Mouse (Mus musculus) midbrain, embryonic 14.5 days (tissue): Measurements from ENCODE around the gene Txndc16. TPM values are rescaled to one million over a fixed set of nuclear protein-coding genes. Genes with fewer than 3 reads are reported as not detected.

Experiments
- ATAC-seq: fragments of 200-750 bp; cut with Nextera tagmentation; 2 replicates; pipeline ENCODE4 v1.8.0; 2017; ENCODE audit warnings: moderate number of reproducible peaks, moderate library complexity; ENCODE audit not compliant: low FRiP score, low TSS enrichment
- DNase-seq: peaks from one replicate; pipeline ENCODE4 v3.0.0-alpha.2; 2015
- H3K27ac ChIP-seq: fragments of 300-500 bp; sonication (generic); replicated peaks from 2 replicates; pipeline ENCODE4 v1.5.1; 2014; ENCODE audit warnings: mild to moderate bottlenecking, low read depth, low read length, moderate library complexity
- H3K27me3 ChIP-seq: fragments of 300-500 bp; sonication (generic); 2 replicates; pipeline ENCODE4 v1.6.1; 2014; ENCODE audit warnings: low read length, control low read depth, mixed read lengths; ENCODE audit not compliant: control insufficient read depth, insufficient read depth
- H3K36me3 ChIP-seq: fragments of 300-500 bp; sonication (generic); 2 replicates; pipeline ENCODE4 v1.6.1; 2014; ENCODE audit warnings: low read length, control low read depth; ENCODE audit not compliant: control insufficient read depth, insufficient read depth
- H3K4me1 ChIP-seq: fragments of 300-500 bp; sonication (generic); 2 replicates; pipeline ENCODE4 v1.6.1; 2014; ENCODE audit warnings: mild to moderate bottlenecking, antibody characterized with exemption, low read length, control low read depth; ENCODE audit not compliant: control insufficient read depth, insufficient read depth
- H3K4me2 ChIP-seq: fragments of 300-500 bp; sonication (generic); 2 replicates; pipeline ENCODE4 v1.6.1; 2014; ENCODE audit warnings: mild to moderate bottlenecking, low read length, moderate library complexity
- H3K4me3 ChIP-seq: fragments of 300-500 bp; sonication (generic); replicated peaks from 2 replicates; pipeline ENCODE4 v1.5.1; 2014; ENCODE audit warnings: low read depth, low read length
- H3K9ac ChIP-seq: fragments of 300-500 bp; sonication (generic); replicated peaks from 2 replicates; pipeline ENCODE4 v1.6.1; 2014; ENCODE audit warnings: mild to moderate bottlenecking, low read length, moderate library complexity
- H3K9me3 ChIP-seq: fragments of 300-500 bp; sonication (generic); 2 replicates; pipeline ENCODE4 v1.6.1; 2016; ENCODE audit warnings: low read length, control low read depth, mixed read lengths; ENCODE audit not compliant: control insufficient read depth
- WGBS: fragments of 180-500 bp; shearing (Covaris S2); extraction: QIAGEN DNeasy Blood & Tissue Kit; methylation state at CpG from one replicate; pipeline ENCODE4 v1.1.7; 2014; 5-methylcytosine and 5-hydroxymethylcytosine counted together
- polyA plus RNA-seq: library from polyadenylated mRNA; unstranded; fragments of >200 nt; fragmentation: Nextera tagmentation; extraction: Ambion mirVana; gene quantifications from 2 replicates; pipeline ENCODE4 v1.2.1, GENCODE M21; 2014

The Txndc16 gene
- polyA plus RNA-seq, 1 experiment from 2014 or later, result 40.0 TPM

DNA sequence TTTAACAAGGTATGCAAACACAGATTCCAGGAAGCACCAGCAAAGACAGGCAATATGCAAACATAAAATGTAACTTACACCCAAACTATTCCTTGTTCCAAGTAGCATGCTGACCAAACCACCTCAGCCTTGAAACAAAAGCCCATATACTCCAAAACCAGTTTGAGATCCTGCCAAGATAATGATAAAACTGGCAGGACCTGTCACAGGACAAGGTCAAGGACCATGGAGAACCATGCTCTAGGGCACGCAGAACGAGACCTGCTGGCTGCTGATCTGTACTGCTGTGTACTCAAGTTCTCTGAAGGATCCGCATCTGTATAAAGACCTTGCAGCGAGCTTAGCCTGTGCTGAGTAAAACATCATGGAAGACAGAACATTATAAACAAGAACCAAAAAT, 2.4 kb downstream of the Txndc16 start:
- H3K9ac ChIP-seq, result peak overlapping the region; percentile 65; the same call in 1 of the 2 replicates
- ATAC-seq, result no peak
- 0 out of 2 replicates have a peak, but pooled peaks cover 4% of the 10 kb centered on the region for H3K36me3 ChIP-seq
- no peak for DNase-seq
- peak overlapping the region; percentile 73 for H3K4me3 ChIP-seq
- H3K4me1 ChIP-seq, result peaks cover 14% of the 10 kb centered on the region
- H3K4me2 ChIP-seq, result peak overlapping the region; percentile 72
- no peaks in the 10 kb centered on the region for H3K27me3 ChIP-seq
- H3K27ac ChIP-seq, result no peak overlapping the region
- no peaks in the 10 kb centered on the region for H3K9me3 ChIP-seq
- 88% methylated on average over 4 of the region's 4 CpGs for WGBS

DNA sequence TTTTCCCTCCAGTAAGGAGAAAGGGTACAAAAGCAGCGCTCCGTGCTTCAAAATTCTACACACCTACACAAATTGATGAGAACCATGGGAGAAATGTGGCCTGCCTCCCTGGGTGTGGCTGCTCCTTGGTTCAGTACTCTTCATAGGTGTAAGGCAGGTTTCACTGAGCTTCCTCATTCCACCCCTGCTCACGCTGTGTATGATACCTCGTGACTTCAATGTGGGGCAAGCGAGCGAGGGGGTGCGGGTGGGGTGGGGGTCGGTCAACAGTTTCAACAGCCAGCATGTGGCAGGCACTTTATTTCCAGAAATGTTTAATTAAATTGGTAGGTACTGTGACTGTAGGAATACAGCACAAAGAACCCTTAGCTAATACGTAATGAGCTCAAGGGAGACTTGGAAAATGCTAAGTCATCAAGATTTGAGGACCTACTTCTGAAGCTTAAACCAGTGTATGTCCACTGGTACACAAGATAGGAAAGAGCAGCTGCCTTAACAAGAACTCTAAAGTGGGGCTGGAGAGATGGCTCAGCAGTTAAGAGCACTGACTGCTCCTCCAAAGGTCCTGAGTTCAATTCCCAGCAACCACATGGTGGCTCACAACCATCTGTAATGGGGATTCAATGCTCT, 3.3 kb downstream of the Txndc16 start:
- no peak for ATAC-seq
- Histone ChIP-seq H3K9ac (no peak overlapping the region), H3K36me3 (peaks cover 7% of the 10 kb centered on the region; the same call in 1 of the 2 replicates), H3K4me1 (peaks cover 11% of the 10 kb centered on the region), H3K4me3 (no peak overlapping the region), H3K4me2 (no peak overlapping the region), H3K27me3 (no peaks in the 10 kb centered on the region), H3K9me3 (no peaks in the 10 kb centered on the region), H3K27ac (no peak overlapping the region)
- WGBS, result 94% methylated on average over 9 of the region's 9 CpGs
- DNase-seq, result no peak

DNA sequence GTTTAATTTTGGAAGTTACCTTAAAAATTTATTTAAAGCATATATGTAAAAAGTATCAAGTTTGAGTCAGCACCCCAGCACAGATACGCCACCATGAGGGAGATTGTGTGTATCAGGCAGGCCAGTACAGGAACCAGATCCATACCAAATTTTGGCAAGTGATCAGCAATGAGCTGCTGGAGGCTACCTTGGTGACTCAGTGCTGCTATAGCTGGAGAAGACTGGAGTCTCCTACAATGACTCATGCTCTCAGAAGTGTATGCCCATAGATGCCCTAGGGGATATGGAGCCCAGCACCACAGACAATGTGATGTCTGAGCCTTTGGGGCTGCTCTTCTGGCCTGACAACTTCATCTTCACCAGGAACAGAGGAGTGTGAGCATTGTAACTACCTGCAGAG, 8.7 kb downstream of the Txndc16 start:
- WGBS, result 96% methylated on average over 1 of the region's 1 CpGs
- no peak overlapping the region for H3K9ac ChIP-seq
- no peak overlapping the region for H3K27ac ChIP-seq
- no peak overlapping the region for H3K4me3 ChIP-seq
- H3K36me3 ChIP-seq, result peaks cover 32% of the 10 kb centered on the region
- no peaks in the 10 kb centered on the region for H3K9me3 ChIP-seq
- H3K4me2 ChIP-seq, result no peak overlapping the region
- ATAC-seq, result no peak
- no peaks in the 10 kb centered on the region for H3K4me1 ChIP-seq
- DNase-seq, result no peak
- H3K27me3 ChIP-seq, result no peaks in the 10 kb centered on the region

DNA sequence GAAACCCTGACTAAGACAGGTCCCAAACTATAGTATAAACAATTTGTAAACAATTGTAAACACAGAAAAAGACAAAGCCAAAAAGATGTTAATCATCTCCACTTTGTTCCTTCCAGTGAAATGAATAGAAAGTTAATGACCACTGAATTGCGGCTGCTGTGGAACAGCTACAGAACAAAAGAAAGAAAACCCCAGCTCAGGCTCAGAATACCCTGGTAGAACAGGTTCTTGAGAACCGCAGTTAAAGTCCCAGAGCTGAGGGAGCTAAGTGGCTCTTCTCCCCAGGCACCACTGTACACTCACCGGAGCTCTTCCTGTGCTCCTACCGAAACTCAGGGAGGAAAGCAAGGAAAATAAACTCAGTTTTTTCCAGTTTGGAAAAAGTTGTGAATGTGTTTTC, 9.4 kb downstream of the Txndc16 start:
- no peak for ATAC-seq

DNA sequence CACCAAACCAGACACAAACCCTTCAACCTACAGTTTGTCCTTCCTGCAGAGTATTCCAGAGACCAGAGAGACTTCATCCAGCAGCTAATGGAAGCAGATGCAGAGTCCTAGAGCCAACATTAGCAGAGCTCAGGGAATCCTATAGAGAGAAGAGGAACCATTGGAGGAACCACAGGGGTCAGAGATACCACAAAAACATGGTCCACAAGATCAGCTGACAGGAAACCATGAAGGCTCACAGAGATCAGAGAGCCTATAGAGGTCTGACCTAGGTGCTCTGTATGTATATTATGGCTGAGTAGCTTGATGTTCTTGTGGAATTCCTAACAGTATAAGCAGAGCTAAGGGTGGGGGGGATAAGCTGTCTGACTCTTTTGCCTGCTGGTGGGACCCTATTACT, 19.5 kb downstream of the Txndc16 start:
- no peaks in the 10 kb centered on the region for H3K9me3 ChIP-seq
- ATAC-seq, result no peak
- no peak for DNase-seq

More for the DNA sequence above, 9.4 kb downstream of the Txndc16 start:
- 75% methylated on average over 4 of the region's 4 CpGs for WGBS
- Histone ChIP-seq H3K9me3 (no peaks in the 10 kb centered on the region), H3K27ac (no peak overlapping the region), H3K27me3 (no peaks in the 10 kb centered on the region), H3K4me3 (no peak overlapping the region), H3K4me1 (no peaks in the 10 kb centered on the region), H3K9ac (no peak overlapping the region), H3K4me2 (no peak overlapping the region), H3K36me3 (peaks cover 34% of the 10 kb centered on the region)
- no peak for DNase-seq

DNA sequence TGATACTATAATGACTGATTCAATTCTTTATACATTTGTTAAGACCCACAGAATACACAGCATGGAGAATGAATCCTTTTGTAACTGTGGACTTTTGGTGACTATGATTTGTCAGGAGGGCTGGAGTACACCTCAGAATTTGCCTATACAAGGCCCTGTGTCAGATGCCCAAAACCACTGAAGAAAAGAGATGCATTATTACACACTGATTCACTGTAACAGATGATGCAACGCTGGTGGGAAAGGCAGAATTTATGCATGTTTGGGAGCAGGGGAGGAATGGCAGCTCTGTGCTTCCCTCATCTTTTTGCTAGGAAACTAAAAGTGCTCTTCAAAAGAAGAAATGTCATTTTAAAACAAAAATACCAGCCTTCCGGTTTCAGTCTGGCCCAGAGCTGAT, 29.1 kb downstream of the Txndc16 start:
- ATAC-seq (no peak), DNase-seq (no peak)
- Histone ChIP-seq H3K27ac (no peak overlapping the region), H3K9me3 (peaks cover 3% of the 10 kb centered on the region; the same call in 1 of the 2 replicates), H3K4me3 (no peak overlapping the region), H3K9ac (no peak overlapping the region), H3K36me3 (peaks cover 3% of the 10 kb centered on the region; the same call in 1 of the 2 replicates), H3K4me2 (no peak overlapping the region), H3K4me1 (no peaks in the 10 kb centered on the region), H3K27me3 (no peaks in the 10 kb centered on the region)
- WGBS, result 85% methylated on average over 2 of the region's 2 CpGs

More for the DNA sequence above, 19.5 kb downstream of the Txndc16 start:
- H3K27me3 ChIP-seq, result no peaks in the 10 kb centered on the region
- peaks cover 13% of the 10 kb centered on the region for H3K36me3 ChIP-seq
- H3K9ac ChIP-seq, result no peak overlapping the region
- H3K4me3 ChIP-seq, result no peak overlapping the region
- H3K4me1 ChIP-seq, result no peaks in the 10 kb centered on the region
- H3K4me2 ChIP-seq, result no peak overlapping the region
- H3K27ac ChIP-seq, result no peak overlapping the region

DNA sequence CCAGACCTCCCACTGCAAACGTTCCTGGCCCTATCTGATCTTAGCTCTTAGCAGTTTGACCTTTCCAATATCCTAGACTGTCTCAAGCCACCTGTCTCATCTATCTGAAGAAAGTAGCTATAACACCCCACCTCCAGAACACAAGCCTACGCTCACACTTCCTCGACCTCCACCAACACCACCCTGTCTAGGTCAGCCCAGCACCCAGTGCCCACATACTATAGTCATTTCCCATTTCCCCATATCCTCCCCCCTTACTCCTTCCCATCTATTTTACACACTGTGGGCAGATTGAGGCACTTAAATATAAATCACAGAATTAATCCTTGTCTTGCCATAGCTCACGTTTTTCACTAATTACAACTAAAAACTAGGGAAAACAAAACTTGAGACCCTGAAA, 38.5 kb downstream of the Txndc16 start:
- DNase-seq (no peak), ATAC-seq (no peak)
- no peaks in the 10 kb centered on the region for H3K9me3 ChIP-seq
- 90% methylated on average over 4 of the region's 4 CpGs for WGBS
- H3K27me3 ChIP-seq, result no peaks in the 10 kb centered on the region
- no peak overlapping the region for H3K9ac ChIP-seq
- H3K36me3 ChIP-seq, result peaks cover 7% of the 10 kb centered on the region; the same call in 1 of the 2 replicates
- H3K27ac ChIP-seq, result no peak overlapping the region
- no peak overlapping the region for H3K4me2 ChIP-seq
- H3K4me1 ChIP-seq, result no peaks in the 10 kb centered on the region
- H3K4me3 ChIP-seq, result no peak overlapping the region

DNA sequence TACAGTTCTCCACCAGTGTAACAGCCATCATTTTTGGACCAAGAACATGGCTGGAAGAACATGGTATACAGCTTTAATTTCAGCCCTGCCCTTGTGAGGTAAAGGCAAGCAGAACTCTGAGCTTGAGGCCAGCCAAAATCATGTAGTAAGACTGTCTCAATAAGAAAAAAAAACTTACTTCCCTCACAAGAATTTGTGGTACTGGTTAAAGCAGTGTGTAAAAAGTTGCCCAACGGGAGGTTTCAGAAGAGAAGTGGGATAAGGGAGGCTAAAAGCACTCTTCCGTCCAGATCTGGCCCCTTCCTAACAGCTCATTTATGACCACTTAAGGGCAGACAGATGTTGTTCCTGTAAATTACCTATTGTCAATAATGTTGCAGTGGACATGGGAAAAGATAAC, 40.5 kb downstream of the Txndc16 start:
- no peak overlapping the region for H3K9ac ChIP-seq
- no peaks in the 10 kb centered on the region for H3K4me1 ChIP-seq
- no peak overlapping the region for H3K4me2 ChIP-seq
- no peaks in the 10 kb centered on the region for H3K27me3 ChIP-seq
- no peaks in the 10 kb centered on the region for H3K9me3 ChIP-seq
- DNase-seq, result no peak
- H3K36me3 ChIP-seq, result peaks cover 7% of the 10 kb centered on the region; the same call in 1 of the 2 replicates
- WGBS, result 94% methylated on average over 2 of the region's 2 CpGs
- H3K27ac ChIP-seq, result no peak overlapping the region
- ATAC-seq, result no peak
- no peak overlapping the region for H3K4me3 ChIP-seq

DNA sequence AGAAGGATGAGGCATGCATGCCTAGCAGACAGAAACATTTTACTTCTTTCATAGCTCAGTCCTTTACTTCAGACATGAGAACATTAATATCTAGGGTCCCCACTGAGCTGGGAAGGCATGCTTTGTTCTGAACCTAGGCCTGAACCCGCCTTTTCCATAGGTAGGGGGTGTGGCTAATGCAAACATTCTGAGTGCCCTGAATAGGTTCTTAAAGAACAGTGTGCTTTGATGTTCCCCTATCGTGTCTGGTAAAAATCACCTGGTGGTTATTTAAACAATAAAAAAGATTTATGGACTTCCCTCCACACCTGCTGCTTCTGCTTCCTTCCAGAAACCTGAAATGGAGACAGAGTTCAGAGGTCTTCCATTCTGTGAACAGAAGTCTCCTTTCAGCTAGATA, 40.9 kb downstream of the Txndc16 start:
- DNase-seq (no peak), ATAC-seq (no peak)
- H3K27ac ChIP-seq, result no peak overlapping the region
- H3K9me3 ChIP-seq, result no peaks in the 10 kb centered on the region
- no peaks in the 10 kb centered on the region for H3K4me1 ChIP-seq
- no peak overlapping the region for H3K4me2 ChIP-seq
- no peak overlapping the region for H3K9ac ChIP-seq
- no peak overlapping the region for H3K4me3 ChIP-seq
- H3K27me3 ChIP-seq, result no peaks in the 10 kb centered on the region
- peaks cover 7% of the 10 kb centered on the region; the same call in 1 of the 2 replicates for H3K36me3 ChIP-seq
- WGBS, result 83% methylated on average over 2 of the region's 2 CpGs
